Mouse (Mus musculus) ES-E14 (cell line): Measurements from ENCODE around the gene Ano10. TPM values are rescaled to one million over a fixed set of nuclear protein-coding genes. Genes with fewer than 3 reads are reported as not detected.

Source experiments
- DNase-seq: peaks from one replicate; pipeline ENCODE4 v3.0.0-alpha.2; 2013; ENCODE audit warnings: low read depth, low spot score
- H3K27ac ChIP-seq: 2 replicates; pipeline ENCODE4 v1.5.1; 2012; ENCODE audit warnings: low read depth, mild to moderate bottlenecking, low read length, moderate library complexity, mixed read lengths; ENCODE audit not compliant: poor library complexity, insufficient read depth, severe bottlenecking
- H3K36me3 ChIP-seq: 2 replicates; pipeline ENCODE4 v1.6.1; 2012; ENCODE audit warnings: mild to moderate bottlenecking, low read length, moderate library complexity, mixed read lengths; ENCODE audit not compliant: control insufficient read depth, poor library complexity, insufficient read depth, severe bottlenecking
- H3K4me1 ChIP-seq, 2 experiments: fragments of 150-350 bp in 1 of 2; sonication (generic) in 1 of 2; 2 replicates each; pipeline ENCODE4 v1.6.1; 2012; ENCODE audit warnings: low read length in 2 of 2, mild to moderate bottlenecking in 1 of 2, mixed read lengths in 1 of 2; ENCODE audit not compliant: control insufficient read depth in 2 of 2, insufficient read depth in 2 of 2, poor library complexity in 1 of 2
- H3K4me3 ChIP-seq, 2 experiments: fragments of 150-350 bp in 1 of 2; sonication (generic) in 1 of 2; 2 replicates each; pipeline ENCODE4 v1.5.1; 2012; ENCODE audit warnings: low read length in 2 of 2, low read depth in 1 of 2, mild to moderate bottlenecking in 1 of 2, mixed read lengths in 1 of 2; ENCODE audit not compliant: insufficient read depth in 1 of 2, poor library complexity in 1 of 2, severe bottlenecking in 1 of 2
- H3K9ac ChIP-seq: 2 replicates; pipeline ENCODE4 v1.6.1; 2012; ENCODE audit warnings: low read depth, mild to moderate bottlenecking, low read length, mixed read lengths; ENCODE audit not compliant: poor library complexity, insufficient read depth, severe bottlenecking
- H3K9me3 ChIP-seq: fragments of 150-350 bp; sonication (generic); 2 replicates; pipeline ENCODE4 v1.6.1; 2012; ENCODE audit warnings: low read depth, mild to moderate bottlenecking, low read length; ENCODE audit not compliant: control insufficient read depth, insufficient read depth
- CHD2 ChIP-seq: IDR thresholded peaks from 2 replicates; pipeline ENCODE4 v1.6.1; 2014; ENCODE audit warnings: mild to moderate bottlenecking, low read depth, low read length, inconsistent platforms
- HCFC1 ChIP-seq: IDR thresholded peaks from 2 replicates; pipeline ENCODE4 v1.6.1; 2012; ENCODE audit warnings: low read length, inconsistent platforms, borderline replicate concordance; ENCODE audit not compliant: insufficient read depth
- MAFK ChIP-seq: IDR thresholded peaks from 2 replicates; pipeline ENCODE4 v1.6.1; 2014; ENCODE audit warnings: mild to moderate bottlenecking, low read depth, low read length, inconsistent platforms; ENCODE audit not compliant: insufficient read depth
- ZC3H11A ChIP-seq: IDR thresholded peaks from 2 replicates; pipeline ENCODE4 v1.6.1; 2012; ENCODE audit warnings: low read depth, mild to moderate bottlenecking, inconsistent platforms, low read length, borderline replicate concordance
- ZNF384 ChIP-seq: IDR thresholded peaks from 2 replicates; pipeline ENCODE4 v1.6.1; 2012; ENCODE audit warnings: low read depth, low read length, inconsistent platforms
- in situ Hi-C, 2 experiments: fragments of 600-800 bp; cut with MboI; formaldehyde crosslinking; loops; one replicate each; pipeline ENCODE4 v1.15.1; 2025; ENCODE audit warnings: low sequenced_read_pairs in 2 of 2, inconsistent platforms in 1 of 2; ENCODE audit not compliant: unreplicated experiment in 2 of 2
- total RNA-seq: library from RNA; depleted of rRNA; stranded (reverse); fragments of 300-350 nt; gene quantifications from 2 replicates; pipeline ENCODE4 v1.2.3, GENCODE M21; 2012

The Ano10 gene
- total RNA-seq, 1 experiment: 13.7 TPM

- Histone ChIP-seq H3K4me3 (no peak overlapping the region), H3K9ac (no peak overlapping the region), H3K36me3 (no peaks in the 10 kb centered on the region), H3K9me3 (no peaks in the 10 kb centered on the region), H3K27ac (no peak overlapping the region), H3K4me1 (no peaks in the 10 kb centered on the region)
- TF ChIP-seq MAFK (no peak), ZC3H11A (no peak), ZNF384 (no peak), HCFC1 (no peak), CHD2 (no peak)
- DNase-seq: no peak
- in situ Hi-C loops: no loop called here
Measured at GRCm38 (mm10) chr9:122216945-122217529, 77.2 kb downstream of the Ano10 start.

GRCm38 (mm10) chr9:122215118-122215517 is 79.1 kb downstream of the Ano10 start:
- in situ Hi-C loops: no loop called here
- Histone ChIP-seq H3K4me1 (no peaks in the 10 kb centered on the region), H3K9ac (no peak overlapping the region), H3K27ac (no peak overlapping the region), H3K9me3 (no peaks in the 10 kb centered on the region), H3K4me3 (no peak overlapping the region), H3K36me3 (no peaks in the 10 kb centered on the region)
- TF ChIP-seq HCFC1: no peak
- no peak for TF ChIP-seq CHD2
- no peak for TF ChIP-seq ZNF384
- no peak for TF ChIP-seq MAFK
- TF ChIP-seq ZC3H11A: no peak
- DNase-seq: no peak

GRCm38 (mm10) chr9:122208311-122208710 is 85.9 kb downstream of the Ano10 start:
- DNase-seq: no peak
- no peak for TF ChIP-seq MAFK
- no peak for TF ChIP-seq CHD2
- no peak for TF ChIP-seq HCFC1
- TF ChIP-seq ZC3H11A: no peak
- TF ChIP-seq ZNF384: no peak
- no peaks in the 10 kb centered on the region for H3K36me3 ChIP-seq
- H3K9ac ChIP-seq: no peak overlapping the region
- H3K27ac ChIP-seq: no peak overlapping the region
- no peak overlapping the region for H3K4me3 ChIP-seq
- H3K9me3 ChIP-seq: no peaks in the 10 kb centered on the region
- in situ Hi-C loops: no loop called here
- H3K4me1 ChIP-seq: no peaks in the 10 kb centered on the region

GRCm38 (mm10) chr9:122205543-122206200 is 88.6 kb downstream of the Ano10 start:
- in situ Hi-C loops: no loop called here
- DNase-seq: no peak
- TF ChIP-seq MAFK (no peak), CHD2 (no peak), ZNF384 (no peak), HCFC1 (no peak), ZC3H11A (no peak)
- H3K9me3 ChIP-seq: no peaks in the 10 kb centered on the region
- H3K4me3 ChIP-seq: no peak overlapping the region
- no peak overlapping the region for H3K27ac ChIP-seq
- H3K9ac ChIP-seq: no peak overlapping the region
- no peaks in the 10 kb centered on the region for H3K36me3 ChIP-seq
- no peaks in the 10 kb centered on the region for H3K4me1 ChIP-seq
